Mouse (Mus musculus) cortical plate, adult 2 months (tissue): ENCODE data around the gene Endov.

Experiments used
- CTCF ChIP-seq: fragments of 200-500 bp; IDR thresholded peaks from 2 replicates; pipeline ENCODE4 v1.5.1; 2011; ENCODE audit warnings: mild to moderate bottlenecking, control low read depth, low read length; ENCODE audit not compliant: insufficient read depth; ENCODE audit errors: extremely low read depth
- POLR2A ChIP-seq: fragments of 200-500 bp; IDR thresholded peaks from 2 replicates; pipeline ENCODE4 v1.6.1; 2011; ENCODE audit warnings: mild to moderate bottlenecking, low read length, control low read depth; ENCODE audit not compliant: insufficient read depth; ENCODE audit errors: extremely low read depth

DNA sequence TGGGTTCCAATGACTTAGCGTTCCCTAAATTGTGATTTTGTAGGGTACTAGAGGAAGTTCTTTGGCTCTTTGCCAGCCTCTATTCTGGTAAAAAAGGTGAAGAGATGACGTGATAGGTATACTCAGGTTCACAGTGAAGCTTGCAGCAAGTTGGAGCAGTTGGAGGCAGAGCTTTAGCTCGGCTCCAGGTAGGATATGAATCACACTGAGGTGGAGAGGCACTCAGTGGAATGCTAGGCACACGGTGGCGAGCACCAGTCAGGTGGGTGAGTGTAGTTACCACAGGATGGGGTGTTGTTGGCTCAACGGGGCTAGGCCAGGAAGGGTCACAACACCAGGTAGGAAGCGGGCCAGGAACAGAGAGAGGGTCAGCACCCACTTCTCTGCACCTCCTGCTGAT is 64.0 kb downstream of the Endov start:
- TF ChIP-seq POLR2A (no peak), CTCF (no peak)
